Mouse (Mus musculus) erythroblast, embryonic 14.5 days (primary cell): ENCODE data around the gene Izumo1.

ENCODE experiments used
- GATA1 ChIP-seq: IDR thresholded peaks from 2 replicates; pipeline ENCODE4 v1.6.1; 2012; ENCODE audit warnings: low read length, inconsistent platforms, mixed read lengths
- TAL1 ChIP-seq: IDR thresholded peaks from 3 replicates; pipeline ENCODE4 v1.6.1; 2012; ENCODE audit warnings: low read length, inconsistent platforms, mixed read lengths

GRCm38 (mm10) chr7:45665303-45666138 lies 43.9 kb downstream of the Izumo1 start:
- TF ChIP-seq GATA1 (no peak), TAL1 (no peak)
